Mouse (Mus musculus): ENCODE data around the gene Tecpr1. TPM values are rescaled to one million over a fixed set of nuclear protein-coding genes. Genes with fewer than 3 reads are reported as not detected.

Gene Tecpr1
- polyA plus RNA-seq, 1 experiment from 2014 or later: 24.7 TPM

- WGBS: 77% methylated on average over 2 of the region's 2 CpGs
- H3K27ac ChIP-seq (ENCODE audit: low read length): no peak overlapping the region
- no peaks in the 10 kb centered on the region for H3K9me3 ChIP-seq (replicated peaks; ENCODE audit: control insufficient read depth, low read length)
- peaks cover 8% of the 10 kb centered on the region; the same call in 1 of the 2 replicates for H3K4me1 ChIP-seq (ENCODE audit: control insufficient read depth, insufficient read depth, low read length)
- ATAC-seq (ENCODE audit: insufficient read depth, low FRiP score): no peak
- H3K4me2 ChIP-seq (ENCODE audit: low read depth, low read length): no peak overlapping the region
- no peak overlapping the region for H3K9ac ChIP-seq (ENCODE audit: low read length)
- H3K36me3 ChIP-seq (ENCODE audit: control insufficient read depth, insufficient read depth, low read length): no peaks in the 10 kb centered on the region
- H3K27me3 ChIP-seq (ENCODE audit: control insufficient read depth, insufficient read depth, low read length): no peaks in the 10 kb centered on the region
- no peak overlapping the region for H3K4me3 ChIP-seq (replicated peaks; ENCODE audit: low read length)
Measured at GRCm38 (mm10) chr5:144245592-144245991, 22.2 kb upstream of the Tecpr1 start.

- no peak within 1 kb of the TSS for H3K27ac ChIP-seq (ENCODE audit: low read length)
- no peak for ATAC-seq (ENCODE audit: insufficient read depth, low FRiP score)
- H3K36me3 ChIP-seq (ENCODE audit: control insufficient read depth, insufficient read depth, low read length): no peaks in the 10 kb centered on the region
- H3K9me3 ChIP-seq (replicated peaks; ENCODE audit: control insufficient read depth, low read length): no peaks in the 10 kb centered on the region
- peaks cover 8% of the 10 kb centered on the region; the same call in 1 of the 2 replicates for H3K4me1 ChIP-seq (ENCODE audit: control insufficient read depth, insufficient read depth, low read length)
- H3K27me3 ChIP-seq (ENCODE audit: control insufficient read depth, insufficient read depth, low read length): no peaks in the 10 kb centered on the region
- 89% methylated on average over 7 of the region's 7 CpGs for WGBS
- H3K9ac ChIP-seq (ENCODE audit: low read length): no peak within 1 kb of the TSS
- H3K4me3 ChIP-seq (replicated peaks; ENCODE audit: low read length): no peak within 1 kb of the TSS
- H3K4me2 ChIP-seq (ENCODE audit: low read depth, low read length): no peak within 1 kb of the TSS
Measured at GRCm38 (mm10) chr5:144243901-144244487, 20.6 kb upstream of the Tecpr1 start, which contains the start of gene Bri3. Gene Bri3, plus strand, starts transcription at chr5:144244437.

GRCm38 (mm10) chr5:144238969-144239368, 15.6 kb upstream of the Tecpr1 start:
- H3K4me2 ChIP-seq (ENCODE audit: low read depth, low read length): no peak overlapping the region
- 84% methylated on average over 1 of the region's 1 CpGs for WGBS
- no peaks in the 10 kb centered on the region for H3K4me1 ChIP-seq (ENCODE audit: control insufficient read depth, insufficient read depth, low read length)
- no peak overlapping the region for H3K9ac ChIP-seq (ENCODE audit: low read length)
- H3K36me3 ChIP-seq (ENCODE audit: control insufficient read depth, insufficient read depth, low read length): no peaks in the 10 kb centered on the region
- H3K9me3 ChIP-seq (replicated peaks; ENCODE audit: control insufficient read depth, low read length): 0 out of 2 replicates have a peak, but pooled peaks cover 3% of the 10 kb centered on the region
- no peak overlapping the region for H3K27ac ChIP-seq (ENCODE audit: low read length)
- ATAC-seq (ENCODE audit: insufficient read depth, low FRiP score): no peak
- H3K4me3 ChIP-seq (replicated peaks; ENCODE audit: low read length): no peak overlapping the region
- H3K27me3 ChIP-seq (ENCODE audit: control insufficient read depth, insufficient read depth, low read length): no peaks in the 10 kb centered on the region

GRCm38 (mm10) chr5:144234714-144235113, 11.3 kb upstream of the Tecpr1 start:
- H3K4me1 ChIP-seq (ENCODE audit: control insufficient read depth, insufficient read depth, low read length): no peaks in the 10 kb centered on the region
- WGBS: 79% methylated on average over 7 of the region's 7 CpGs
- H3K4me2 ChIP-seq (ENCODE audit: low read depth, low read length): no peak overlapping the region
- H3K9ac ChIP-seq (ENCODE audit: low read length): no peak overlapping the region
- no peak for ATAC-seq (ENCODE audit: insufficient read depth, low FRiP score)
- no peaks in the 10 kb centered on the region for H3K36me3 ChIP-seq (ENCODE audit: control insufficient read depth, insufficient read depth, low read length)
- 0 out of 2 replicates have a peak, but pooled peaks cover 3% of the 10 kb centered on the region for H3K9me3 ChIP-seq (replicated peaks; ENCODE audit: control insufficient read depth, low read length)
- no peaks in the 10 kb centered on the region for H3K27me3 ChIP-seq (ENCODE audit: control insufficient read depth, insufficient read depth, low read length)
- H3K4me3 ChIP-seq (replicated peaks; ENCODE audit: low read length): no peak overlapping the region
- H3K27ac ChIP-seq (ENCODE audit: low read length): no peak overlapping the region

- no peak overlapping the region for H3K4me3 ChIP-seq (replicated peaks; ENCODE audit: low read length)
- no peak overlapping the region for H3K4me2 ChIP-seq (ENCODE audit: low read depth, low read length)
- H3K4me1 ChIP-seq (ENCODE audit: control insufficient read depth, insufficient read depth, low read length): no peaks in the 10 kb centered on the region
- no peak overlapping the region for H3K27ac ChIP-seq (ENCODE audit: low read length)
- no peaks in the 10 kb centered on the region for H3K36me3 ChIP-seq (ENCODE audit: control insufficient read depth, insufficient read depth, low read length)
- no peaks in the 10 kb centered on the region for H3K27me3 ChIP-seq (ENCODE audit: control insufficient read depth, insufficient read depth, low read length)
- WGBS: 70% methylated on average over 6 of the region's 6 CpGs
- H3K9ac ChIP-seq (ENCODE audit: low read length): no peak overlapping the region
- no peak for ATAC-seq (ENCODE audit: insufficient read depth, low FRiP score)
- 0 out of 2 replicates have a peak, but pooled peaks cover 3% of the 10 kb centered on the region for H3K9me3 ChIP-seq (replicated peaks; ENCODE audit: control insufficient read depth, low read length)
Measured at GRCm38 (mm10) chr5:144234222-144234621, 10.8 kb upstream of the Tecpr1 start.

- H3K9ac ChIP-seq (ENCODE audit: low read length): no peak overlapping the region
- ATAC-seq (ENCODE audit: insufficient read depth, low FRiP score): no peak
- no peaks in the 10 kb centered on the region for H3K4me1 ChIP-seq (ENCODE audit: control insufficient read depth, insufficient read depth, low read length)
- no peak overlapping the region for H3K4me2 ChIP-seq (ENCODE audit: low read depth, low read length)
- H3K27ac ChIP-seq (ENCODE audit: low read length): no peak overlapping the region
- no peaks in the 10 kb centered on the region for H3K27me3 ChIP-seq (ENCODE audit: control insufficient read depth, insufficient read depth, low read length)
- 0 out of 2 replicates have a peak, but pooled peaks cover 3% of the 10 kb centered on the region for H3K9me3 ChIP-seq (replicated peaks; ENCODE audit: control insufficient read depth, low read length)
- no peak overlapping the region for H3K4me3 ChIP-seq (replicated peaks; ENCODE audit: low read length)
- H3K36me3 ChIP-seq (ENCODE audit: control insufficient read depth, insufficient read depth, low read length): no peaks in the 10 kb centered on the region
- 83% methylated on average over 5 of the region's 5 CpGs for WGBS
Measured at GRCm38 (mm10) chr5:144232531-144232930, 9.1 kb upstream of the Tecpr1 start.

GRCm38 (mm10) chr5:144231410-144231809, 8.0 kb upstream of the Tecpr1 start:
- Histone ChIP-seq H3K4me3 (replicated peaks; ENCODE audit: low read length) (no peak overlapping the region), H3K27me3 (ENCODE audit: control insufficient read depth, insufficient read depth, low read length) (no peaks in the 10 kb centered on the region), H3K27ac (ENCODE audit: low read length) (no peak overlapping the region), H3K9ac (ENCODE audit: low read length) (no peak overlapping the region), H3K36me3 (ENCODE audit: control insufficient read depth, insufficient read depth, low read length) (no peaks in the 10 kb centered on the region), H3K9me3 (replicated peaks; ENCODE audit: control insufficient read depth, low read length) (0 out of 2 replicates have a peak, but pooled peaks cover 3% of the 10 kb centered on the region), H3K4me1 (ENCODE audit: control insufficient read depth, insufficient read depth, low read length) (no peaks in the 10 kb centered on the region), H3K4me2 (ENCODE audit: low read depth, low read length) (no peak overlapping the region)
- ATAC-seq (ENCODE audit: insufficient read depth, low FRiP score): no peak
- WGBS: 64% methylated on average over 1 of the region's 1 CpGs

GRCm38 (mm10) chr5:144230216-144230615, 6.8 kb upstream of the Tecpr1 start:
- ATAC-seq (ENCODE audit: insufficient read depth, low FRiP score): no peak

GRCm38 (mm10) chr5:144226220-144226619, 2.8 kb upstream of the Tecpr1 start:
- H3K9me3 ChIP-seq (replicated peaks; ENCODE audit: control insufficient read depth, low read length): no peaks in the 10 kb centered on the region
- no peak overlapping the region for H3K4me3 ChIP-seq (replicated peaks; ENCODE audit: low read length)
- H3K36me3 ChIP-seq (ENCODE audit: control insufficient read depth, insufficient read depth, low read length): no peaks in the 10 kb centered on the region
- no peak overlapping the region for H3K4me2 ChIP-seq (ENCODE audit: low read depth, low read length)
- no peak for ATAC-seq (ENCODE audit: insufficient read depth, low FRiP score)
- no peak overlapping the region for H3K27ac ChIP-seq (ENCODE audit: low read length)
- peaks cover 21% of the 10 kb centered on the region for H3K4me1 ChIP-seq (ENCODE audit: control insufficient read depth, insufficient read depth, low read length)
- no peak overlapping the region for H3K9ac ChIP-seq (ENCODE audit: low read length)
- WGBS: 35% methylated on average over 11 of the region's 11 CpGs
- no peaks in the 10 kb centered on the region for H3K27me3 ChIP-seq (ENCODE audit: control insufficient read depth, insufficient read depth, low read length)

More at GRCm38 (mm10) chr5:144230216-144230615, 6.8 kb upstream of the Tecpr1 start:
- H3K27ac ChIP-seq (ENCODE audit: low read length): no peak overlapping the region
- H3K36me3 ChIP-seq (ENCODE audit: control insufficient read depth, insufficient read depth, low read length): no peaks in the 10 kb centered on the region
- 83% methylated on average over 7 of the region's 7 CpGs for WGBS
- H3K9me3 ChIP-seq (replicated peaks; ENCODE audit: control insufficient read depth, low read length): 0 out of 2 replicates have a peak, but pooled peaks cover 3% of the 10 kb centered on the region
- no peak overlapping the region for H3K4me3 ChIP-seq (replicated peaks; ENCODE audit: low read length)
- no peaks in the 10 kb centered on the region for H3K27me3 ChIP-seq (ENCODE audit: control insufficient read depth, insufficient read depth, low read length)
- H3K4me1 ChIP-seq (ENCODE audit: control insufficient read depth, insufficient read depth, low read length): no peaks in the 10 kb centered on the region
- no peak overlapping the region for H3K4me2 ChIP-seq (ENCODE audit: low read depth, low read length)
- H3K9ac ChIP-seq (ENCODE audit: low read length): no peak overlapping the region

All from stomach, embryonic 16.5 days (tissue).